Mouse (Mus musculus): ENCODE data around the gene Scyl1.

DNA sequence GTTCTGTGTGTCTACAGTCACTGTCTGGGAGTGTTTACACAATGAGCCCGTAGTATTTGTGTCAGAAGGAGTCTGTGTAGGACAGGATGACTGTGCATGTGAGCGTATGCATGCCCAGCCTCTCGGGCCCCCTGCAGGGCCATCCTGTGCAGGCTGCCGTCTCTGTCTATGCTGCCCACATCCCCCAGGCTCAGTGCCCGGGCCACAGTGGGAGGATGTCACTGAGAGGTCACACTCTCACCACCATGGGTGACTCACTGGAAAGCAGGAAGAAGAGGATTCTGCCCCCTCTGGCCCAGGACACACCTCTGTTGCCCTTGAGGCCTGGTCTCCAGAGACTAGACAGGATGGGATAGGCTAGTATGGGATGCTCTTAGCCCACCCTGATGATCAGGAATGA lies 27.6 kb downstream of the Scyl1 start:
- TF ChIP-seq POLR2A (IDR thresholded peaks at IDR 0.05; ENCODE audit: borderline replicate concordance, control insufficient read depth, low read depth, low read length) (no peak), CTCF (IDR thresholded peaks at IDR 0.05; ENCODE audit: control insufficient read depth, insufficient read depth, low read length) (no peak)
